Mouse (Mus musculus) embryonic fibroblast, embryonic 13.5 days (primary cell): Measurements from ENCODE around the gene Crabp2.

Source experiments
- CTCF ChIP-seq: IDR thresholded peaks from 2 replicates; pipeline ENCODE4 v1.5.1; 2011; ENCODE audit warnings: mild to moderate bottlenecking, control low read depth, low read length, moderate library complexity, borderline replicate concordance; ENCODE audit not compliant: insufficient read depth
- POLR2A ChIP-seq: IDR thresholded peaks from 2 replicates; pipeline ENCODE4 v1.6.1; 2011; ENCODE audit warnings: low read depth, mild to moderate bottlenecking, control low read depth, low read length, moderate library complexity

DNA sequence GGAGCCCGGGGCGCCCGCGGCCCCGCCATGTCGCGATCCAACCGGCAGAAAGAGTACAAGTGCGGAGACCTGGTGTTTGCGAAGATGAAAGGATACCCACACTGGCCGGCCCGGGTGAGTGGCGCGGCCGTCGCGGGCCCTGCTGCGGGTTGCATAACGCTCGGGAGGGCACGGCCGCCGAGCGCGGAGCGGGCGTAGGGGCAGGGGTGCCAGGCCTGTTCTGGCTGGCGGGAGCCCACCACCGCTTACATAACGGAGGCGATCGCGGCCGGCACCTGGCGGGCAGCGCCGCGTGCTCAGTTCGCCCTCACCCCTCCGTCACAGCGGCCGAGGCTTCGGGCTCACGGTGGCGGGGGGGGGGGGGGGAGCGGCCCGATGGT, 41.9 kb upstream of the Crabp2 start:
- TF ChIP-seq CTCF (no peak), POLR2A (no peak)
